Mouse (Mus musculus) midbrain, embryonic 16.5 days (tissue): ENCODE measurements at regions not wholly inside any gene's neighbourhood (a gene's known extent, or its start where the extent isn't known, plus 50 kb on each side); places are given as distances from the start of the nearest gene placed in this dataset.

Source experiments
- ATAC-seq: fragments of 200-750 bp; cut with Nextera tagmentation; 2 replicates; pipeline ENCODE4 v1.8.0; 2017; ENCODE audit warnings: moderate TSS enrichment
- H3K27ac ChIP-seq: fragments of 300-500 bp; sonication (generic); 2 replicates; pipeline ENCODE4 v1.5.1; 2014; ENCODE audit warnings: mild to moderate bottlenecking, low read length, mixed read lengths
- H3K27me3 ChIP-seq: fragments of 300-500 bp; sonication (generic); 2 replicates; pipeline ENCODE4 v1.6.1; 2014; ENCODE audit warnings: low read depth, low read length, mixed read lengths; ENCODE audit not compliant: control insufficient read depth, insufficient read depth
- H3K36me3 ChIP-seq: fragments of 300-500 bp; sonication (generic); 2 replicates; pipeline ENCODE4 v1.6.1; 2014; ENCODE audit warnings: mild to moderate bottlenecking, low read length, moderate library complexity, mixed read lengths; ENCODE audit not compliant: control insufficient read depth, insufficient read depth
- H3K4me1 ChIP-seq: fragments of 300-500 bp; sonication (generic); 2 replicates; pipeline ENCODE4 v1.6.1; 2014; ENCODE audit warnings: mild to moderate bottlenecking, low read length, mixed read lengths; ENCODE audit not compliant: control insufficient read depth, insufficient read depth
- H3K4me2 ChIP-seq: fragments of 300-500 bp; sonication (generic); 2 replicates; pipeline ENCODE4 v1.6.1; 2014; ENCODE audit warnings: mild to moderate bottlenecking, low read length, mixed read lengths
- H3K4me3 ChIP-seq: fragments of 300-500 bp; sonication (generic); 2 replicates; pipeline ENCODE4 v1.5.1; 2014; ENCODE audit warnings: low read depth, mild to moderate bottlenecking, low read length, moderate library complexity, mixed read lengths
- H3K9ac ChIP-seq: fragments of 300-500 bp; sonication (generic); 2 replicates; pipeline ENCODE4 v1.6.1; 2014; ENCODE audit warnings: low read depth, low read length, mixed read lengths
- H3K9me3 ChIP-seq: fragments of 300-500 bp; sonication (generic); replicated peaks from 2 replicates; pipeline ENCODE4 v1.6.1; 2014; ENCODE audit warnings: mild to moderate bottlenecking, low read length, mixed read lengths; ENCODE audit not compliant: control insufficient read depth, poor library complexity, severe bottlenecking
- WGBS: fragments of 180-500 bp; shearing (Covaris S2); extraction: QIAGEN DNeasy Blood & Tissue Kit; methylation state at CpG from one replicate; pipeline ENCODE4 v1.1.7; 2014; 5-methylcytosine and 5-hydroxymethylcytosine counted together

DNA sequence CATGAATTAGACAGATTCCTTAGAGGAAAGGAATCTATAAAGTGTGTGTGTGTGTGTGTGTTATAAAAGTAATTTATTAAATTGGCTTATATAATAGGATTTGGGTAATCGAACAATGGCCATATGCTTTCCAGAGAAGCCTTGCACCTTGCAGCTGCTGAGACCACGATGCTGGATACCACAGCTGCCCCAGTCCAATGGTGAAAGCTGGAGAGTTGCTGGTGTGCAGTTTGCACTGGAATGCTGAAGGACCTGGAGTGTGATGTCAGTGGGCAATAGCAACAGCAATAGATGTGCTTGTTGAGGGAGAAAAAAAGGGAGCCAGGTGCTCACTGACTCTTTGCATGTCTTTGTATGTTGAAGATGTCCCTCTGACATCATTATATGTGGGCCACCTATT lies 207.3 kb downstream of the Gm5426 start:
- no peak for ATAC-seq
- H3K9ac ChIP-seq: no peak overlapping the region
- no peak overlapping the region for H3K4me3 ChIP-seq
- H3K27me3 ChIP-seq: no peaks in the 10 kb centered on the region
- no peak overlapping the region for H3K4me2 ChIP-seq
- no peaks in the 10 kb centered on the region for H3K36me3 ChIP-seq
- WGBS: 87% methylated on average over 2 of the region's 2 CpGs
- no peaks in the 10 kb centered on the region for H3K4me1 ChIP-seq
- H3K9me3 ChIP-seq: no peaks in the 10 kb centered on the region
- H3K27ac ChIP-seq: no peak overlapping the region

DNA sequence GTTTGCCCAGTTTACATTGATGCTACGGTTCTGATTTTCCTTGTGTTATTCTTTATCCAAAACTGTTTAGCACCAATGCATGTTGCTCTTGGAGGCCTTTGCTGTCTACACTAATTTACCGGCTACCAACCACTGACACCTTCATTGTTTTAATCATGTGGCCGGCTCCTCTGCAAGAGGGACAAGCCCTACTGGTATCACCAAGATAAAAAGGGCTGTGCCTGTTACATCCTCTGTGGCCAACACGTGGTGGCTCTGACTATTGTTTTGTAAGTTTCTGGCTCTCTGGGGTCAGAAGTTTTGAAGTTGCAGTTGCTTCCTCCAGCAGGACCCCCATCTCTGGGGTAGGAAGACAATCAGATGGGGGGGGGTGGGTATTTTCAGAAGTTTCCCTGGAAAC lies 214.3 kb downstream of the Gm5426 start:
- WGBS: 83% methylated on average over 4 of the region's 4 CpGs
- H3K36me3 ChIP-seq: no peaks in the 10 kb centered on the region
- ATAC-seq: no peak

DNA sequence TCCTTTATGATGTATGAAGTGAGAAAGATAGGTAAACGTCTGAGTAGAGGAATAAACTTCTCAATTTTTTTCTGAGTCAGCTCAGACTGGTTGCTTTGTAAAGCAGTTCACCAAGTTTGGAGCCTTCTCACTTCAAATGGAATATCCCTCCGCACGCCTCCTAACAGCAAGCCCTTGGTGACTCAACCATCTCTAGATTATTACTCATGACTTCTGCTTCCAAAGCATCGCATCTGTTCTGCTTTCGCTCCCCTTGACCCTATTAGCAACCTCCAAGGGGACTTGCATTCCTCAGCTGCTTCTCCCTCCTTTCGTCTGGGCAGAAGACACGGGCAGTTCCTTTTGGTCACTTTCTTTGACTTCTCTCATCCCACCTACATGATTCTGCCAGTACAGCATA lies 214.9 kb downstream of the Gm5426 start:
- Histone ChIP-seq H3K4me2 (no peak overlapping the region), H3K9me3 (no peaks in the 10 kb centered on the region), H3K27ac (no peak overlapping the region), H3K4me1 (no peaks in the 10 kb centered on the region), H3K27me3 (no peaks in the 10 kb centered on the region), H3K4me3 (no peak overlapping the region), H3K9ac (no peak overlapping the region), H3K36me3 (no peaks in the 10 kb centered on the region)
- ATAC-seq: no peak
- 92% methylated on average over 7 of the region's 7 CpGs for WGBS

More for the DNA sequence above, 214.3 kb downstream of the Gm5426 start:
- no peaks in the 10 kb centered on the region for H3K9me3 ChIP-seq
- H3K9ac ChIP-seq: no peak overlapping the region
- H3K27ac ChIP-seq: no peak overlapping the region
- H3K27me3 ChIP-seq: no peaks in the 10 kb centered on the region
- no peak overlapping the region for H3K4me3 ChIP-seq
- H3K4me1 ChIP-seq: no peaks in the 10 kb centered on the region
- H3K4me2 ChIP-seq: no peak overlapping the region

DNA sequence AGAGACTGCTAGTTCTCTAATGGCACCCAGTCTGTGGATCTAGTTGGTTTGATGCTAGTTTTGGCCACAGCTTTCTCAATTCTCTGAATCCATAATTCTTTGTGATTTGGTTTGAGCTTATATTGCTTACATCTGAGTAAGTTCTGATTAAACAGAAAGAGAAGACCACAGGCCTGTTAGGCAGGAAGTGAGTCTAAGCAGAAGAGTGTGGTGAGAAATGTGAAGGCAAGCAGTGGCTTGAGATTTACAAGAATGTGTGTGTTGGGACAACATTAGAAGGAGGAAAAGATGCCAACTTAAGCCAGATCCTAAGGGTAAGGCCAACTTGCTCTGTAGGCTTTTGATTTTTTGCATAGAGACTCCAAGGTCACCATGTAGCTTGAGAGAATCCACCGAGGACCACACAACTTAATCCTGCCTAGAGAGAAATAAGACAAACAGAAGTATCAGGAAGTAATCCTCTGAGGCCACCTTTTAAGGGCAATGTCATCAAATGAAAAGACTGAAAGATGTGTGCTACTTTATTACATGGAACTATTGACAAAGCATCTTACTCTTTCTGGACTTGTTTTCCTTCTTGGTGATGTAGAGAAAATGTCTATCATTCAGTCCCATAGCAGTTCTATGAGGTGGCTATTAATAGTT lies 220.7 kb downstream of the Gm5426 start:
- no peaks in the 10 kb centered on the region for H3K9me3 ChIP-seq
- no peak overlapping the region for H3K9ac ChIP-seq
- ATAC-seq: no peak
- H3K4me1 ChIP-seq: no peaks in the 10 kb centered on the region
- H3K27ac ChIP-seq: no peak overlapping the region
- no peak overlapping the region for H3K4me3 ChIP-seq
- H3K36me3 ChIP-seq: no peaks in the 10 kb centered on the region
- H3K4me2 ChIP-seq: no peak overlapping the region
- no peaks in the 10 kb centered on the region for H3K27me3 ChIP-seq
- 75% methylated on average over 1 of the region's 1 CpGs for WGBS

- ATAC-seq: no peak
- H3K27me3 ChIP-seq: no peaks in the 10 kb centered on the region
- no peaks in the 10 kb centered on the region for H3K9me3 ChIP-seq
- H3K9ac ChIP-seq: no peak overlapping the region
- H3K4me2 ChIP-seq: no peak overlapping the region
- H3K27ac ChIP-seq: no peak overlapping the region
- no peaks in the 10 kb centered on the region for H3K4me1 ChIP-seq
- H3K4me3 ChIP-seq: no peak overlapping the region
- WGBS: 86% methylated on average over 5 of the region's 5 CpGs
- no peaks in the 10 kb centered on the region for H3K36me3 ChIP-seq
Measured at GRCm38 (mm10) chr10:96357632-96358031, 221.2 kb downstream of the Gm5426 start.

DNA sequence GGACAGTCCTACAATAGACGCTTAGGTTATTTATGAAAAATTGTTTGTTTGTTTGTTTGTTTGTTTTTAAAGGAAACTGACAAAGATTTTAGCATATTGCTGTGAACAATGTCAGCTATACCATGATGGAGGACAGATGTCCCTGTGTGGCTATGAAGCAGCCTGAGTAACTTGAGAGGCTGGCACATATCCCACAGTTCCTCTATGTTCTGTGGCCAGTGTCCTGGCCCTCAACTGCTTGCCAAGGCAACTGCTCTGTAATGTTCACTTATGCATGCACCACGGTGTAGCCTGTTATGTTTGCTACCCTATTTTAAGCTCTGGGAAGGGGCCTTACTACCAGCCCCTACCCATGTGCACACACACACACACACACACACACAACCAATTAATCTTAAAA lies 222.6 kb downstream of the Gm5426 start:
- H3K9me3 ChIP-seq: no peaks in the 10 kb centered on the region
- ATAC-seq: no peak
- H3K4me2 ChIP-seq: no peak overlapping the region
- no peaks in the 10 kb centered on the region for H3K36me3 ChIP-seq
- no peak overlapping the region for H3K9ac ChIP-seq
- no peaks in the 10 kb centered on the region for H3K4me1 ChIP-seq
- H3K27ac ChIP-seq: no peak overlapping the region
- WGBS: 89% methylated on average over 2 of the region's 2 CpGs
- no peak overlapping the region for H3K4me3 ChIP-seq
- no peaks in the 10 kb centered on the region for H3K27me3 ChIP-seq

DNA sequence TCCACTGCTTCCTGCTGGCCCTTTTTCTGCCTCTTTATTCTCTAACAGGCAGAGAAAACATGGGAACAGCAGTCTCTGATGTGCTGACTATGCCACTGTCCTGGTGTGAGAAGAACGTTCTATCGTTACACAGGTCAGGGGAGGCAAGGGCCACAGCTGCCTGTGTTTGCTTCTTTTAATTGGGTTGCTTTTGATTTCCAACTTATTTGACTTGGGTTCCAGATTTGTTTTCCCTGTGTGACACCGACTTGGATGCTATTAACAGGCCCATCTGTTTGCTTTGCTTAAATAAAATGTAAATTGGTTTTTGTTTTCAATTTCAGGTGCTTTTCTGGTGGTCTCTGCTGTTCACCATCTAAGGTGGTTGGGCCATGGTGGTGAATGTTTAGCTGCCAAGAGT lies 225.8 kb downstream of the Gm5426 start:
- Histone ChIP-seq H3K9me3 (no peaks in the 10 kb centered on the region), H3K9ac (no peak overlapping the region), H3K27ac (no peak overlapping the region), H3K4me3 (no peak overlapping the region), H3K4me1 (no peaks in the 10 kb centered on the region), H3K4me2 (no peak overlapping the region), H3K27me3 (no peaks in the 10 kb centered on the region), H3K36me3 (no peaks in the 10 kb centered on the region)
- WGBS: 44% methylated on average over 3 of the region's 3 CpGs
- no peak for ATAC-seq

- H3K27ac ChIP-seq: no peak overlapping the region
- H3K36me3 ChIP-seq: no peaks in the 10 kb centered on the region
- 95% methylated on average over 4 of the region's 4 CpGs for WGBS
- H3K27me3 ChIP-seq: no peaks in the 10 kb centered on the region
- no peaks in the 10 kb centered on the region for H3K9me3 ChIP-seq
- no peak overlapping the region for H3K4me3 ChIP-seq
- H3K4me1 ChIP-seq: no peaks in the 10 kb centered on the region
- ATAC-seq: no peak
- H3K9ac ChIP-seq: no peak overlapping the region
- H3K4me2 ChIP-seq: no peak overlapping the region
Measured at GRCm38 (mm10) chr10:96363867-96364266, 227.5 kb downstream of the Gm5426 start.

DNA sequence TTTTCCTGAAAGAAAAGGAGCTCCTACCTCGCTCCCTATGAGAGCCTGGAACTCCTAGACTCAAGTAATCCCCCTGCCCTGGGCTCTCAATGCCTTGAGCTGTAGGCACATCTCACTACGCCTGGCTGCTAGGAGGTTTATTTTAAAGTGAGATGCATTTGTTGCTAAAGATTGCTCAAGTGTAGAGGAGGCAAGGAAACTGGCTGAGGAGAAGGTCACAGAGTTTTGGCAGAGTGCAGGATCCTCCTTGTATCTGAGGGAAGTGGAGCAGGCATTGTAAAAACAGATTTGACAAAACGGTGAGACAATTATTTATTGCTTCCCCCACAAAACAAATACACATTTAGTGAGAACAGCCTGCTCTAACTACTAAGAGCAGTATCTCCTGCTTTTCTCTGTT lies 228.7 kb downstream of the Gm5426 start:
- H3K36me3 ChIP-seq: no peaks in the 10 kb centered on the region
- no peak overlapping the region for H3K4me3 ChIP-seq
- H3K9me3 ChIP-seq: no peaks in the 10 kb centered on the region
- no peak overlapping the region for H3K27ac ChIP-seq
- no peak overlapping the region for H3K4me2 ChIP-seq
- H3K4me1 ChIP-seq: no peaks in the 10 kb centered on the region
- no peak for ATAC-seq
- no peaks in the 10 kb centered on the region for H3K27me3 ChIP-seq
- 86% methylated on average over 3 of the region's 3 CpGs for WGBS
- no peak overlapping the region for H3K9ac ChIP-seq
